Mouse (Mus musculus) brain, adult 10 weeks (tissue): ENCODE measurements around the gene Ccrl2. TPM values are rescaled to one million over a fixed set of nuclear protein-coding genes. Genes with fewer than 3 reads are reported as not detected.

Experiments used
- polyA plus RNA-seq: library from polyadenylated mRNA; stranded (reverse); fragments of 350-450 nt; fragmentation: Illumina TruSeq; extraction: RNeasy Lipid Tissue Mini Kit (QIAGEN cat#74804); gene quantifications from one replicate; pipeline ENCODE4 v1.2.3, GENCODE M21; 2015; ENCODE audit warnings: low read depth, low replicate concordance

Ccrl2 gene
- 2.9 TPM for polyA plus RNA-seq

GRCm38 (mm10) chr9:111056798-111057543, at the start of gene Ccrl2:
Ccrl2 (minus strand) TSS chr9:111057519.

GRCm38 (mm10) chr9:111019022-111019421, 38.3 kb downstream of the Ccrl2 start, which contains the start of gene Ltf:
Ltf (plus strand) TSS chr9:111019271.

Other genes with a start within 250 kb of the Ccrl2 start
- gene Prss44, start 243.5 kb downstream of the Ccrl2 start, polyA plus RNA-seq = not detected
- 0.37 TPM for gene Prss43, start 230.8 kb downstream of the Ccrl2 start, polyA plus RNA-seq
- 0.79 TPM for gene Prss45, start 222.9 kb downstream of the Ccrl2 start, polyA plus RNA-seq
- not detected for gene Prss46, start 213.0 kb downstream of the Ccrl2 start, polyA plus RNA-seq
- 0.62 TPM for gene Prss50, start 199.6 kb downstream of the Ccrl2 start, polyA plus RNA-seq
- 7.3 TPM for gene Als2cl, start 177.6 kb downstream of the Ccrl2 start, polyA plus RNA-seq
- 5.3 TPM for gene Tmie, start 177.4 kb downstream of the Ccrl2 start, polyA plus RNA-seq
- gene Fam240a, start 140.7 kb downstream of the Ccrl2 start, polyA plus RNA-seq = not detected
- 0.98 TPM for gene Tdgf1, start 111.4 kb downstream of the Ccrl2 start, polyA plus RNA-seq
- 2.5 TPM for gene Lrrc2, start 106.0 kb downstream of the Ccrl2 start, polyA plus RNA-seq
- 0.24 TPM for gene Rtp3, start 66.9 kb downstream of the Ccrl2 start, polyA plus RNA-seq
- 3.2 TPM for gene Ltf, start 38.2 kb downstream of the Ccrl2 start, polyA plus RNA-seq
- 34.5 TPM for gene Lrrfip2, start 60.1 kb upstream of the Ccrl2 start, polyA plus RNA-seq
- 18.5 TPM for gene Mlh1, start 214.3 kb upstream of the Ccrl2 start, polyA plus RNA-seq
- 83.8 TPM for gene Epm2aip1, start 214.4 kb upstream of the Ccrl2 start, polyA plus RNA-seq